Mouse (Mus musculus) adipocyte (in vitro differentiated cells): ENCODE results near the gene Prm3.
A peak's percentile ranks its signal among the peaks of the same experiment; 100 is the strongest.

ENCODE experiments used
- DNase-seq: peaks from one replicate; pipeline ENCODE4 v3.0.0-alpha.2; 2016; ENCODE audit warnings: low spot score

Prm3 gene

DNA sequence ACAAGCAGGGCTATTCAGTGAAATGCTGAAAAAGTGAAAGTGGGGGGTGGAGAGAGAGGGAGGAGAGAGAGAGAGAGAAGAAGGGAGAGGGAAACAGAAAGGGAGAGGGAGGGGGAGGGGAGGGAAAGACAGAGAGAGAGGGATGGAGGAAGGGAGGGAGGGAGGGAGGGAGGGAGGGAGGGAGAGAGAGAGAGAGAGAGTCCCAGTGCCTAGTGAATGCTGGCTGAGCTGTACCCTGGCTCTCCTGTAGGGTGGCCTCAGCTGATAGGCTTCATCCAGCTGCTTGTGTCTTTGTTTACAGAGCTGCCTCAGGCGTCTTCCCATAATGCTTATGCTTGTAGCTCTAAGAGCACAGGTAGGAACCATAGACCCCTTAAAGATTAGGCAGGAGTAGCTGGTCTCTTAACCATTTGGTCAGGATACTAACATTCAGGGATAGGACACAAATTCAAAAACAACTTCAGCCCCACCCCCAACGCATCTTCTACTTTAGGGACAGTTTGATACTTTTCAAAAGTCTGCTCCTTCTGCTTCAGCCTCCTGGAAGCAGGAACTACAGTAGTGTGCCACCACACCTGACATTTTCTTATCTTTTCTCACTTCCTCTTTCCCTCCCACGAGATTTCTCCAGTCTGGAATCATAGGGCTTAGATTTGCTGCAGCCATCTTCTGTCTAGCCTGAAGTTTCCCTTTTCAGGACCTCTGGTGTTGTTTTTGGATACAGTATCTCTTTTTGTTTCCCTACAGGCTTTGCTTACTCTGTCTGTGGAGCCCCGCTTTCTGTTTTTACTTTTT, 20.0 kb downstream of the Prm3 start:
- DNase-seq, result peak; percentile 30

DNA sequence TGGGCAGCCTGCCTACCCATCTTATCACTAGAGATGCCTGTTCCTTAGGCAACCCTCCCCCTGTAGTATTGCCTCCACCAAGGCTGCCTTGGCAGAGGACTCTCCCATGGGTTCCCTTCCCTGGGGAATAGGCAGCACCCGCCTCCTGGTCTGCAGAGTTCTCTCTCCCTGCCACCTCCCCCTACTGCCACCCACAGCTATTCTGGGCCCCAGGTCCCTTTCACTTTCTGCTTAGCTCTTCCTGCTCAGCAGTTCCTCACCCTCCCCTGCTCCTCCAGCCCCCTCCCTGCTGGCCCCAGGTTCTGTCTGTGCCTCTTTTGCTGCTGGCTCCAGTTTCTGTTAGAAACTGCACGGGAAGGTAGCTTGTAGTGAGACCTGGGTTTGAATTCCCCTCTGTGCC, 21.1 kb downstream of the Prm3 start:
- no peak for DNase-seq

- DNase-seq, result no peak
Observed at GRCm38 (mm10) chr16:10768821-10769220, 21.9 kb downstream of the Prm3 start.

- DNase-seq, result peak; percentile 84
Observed at GRCm38 (mm10) chr16:10767158-10767557, 23.6 kb downstream of the Prm3 start.

DNA sequence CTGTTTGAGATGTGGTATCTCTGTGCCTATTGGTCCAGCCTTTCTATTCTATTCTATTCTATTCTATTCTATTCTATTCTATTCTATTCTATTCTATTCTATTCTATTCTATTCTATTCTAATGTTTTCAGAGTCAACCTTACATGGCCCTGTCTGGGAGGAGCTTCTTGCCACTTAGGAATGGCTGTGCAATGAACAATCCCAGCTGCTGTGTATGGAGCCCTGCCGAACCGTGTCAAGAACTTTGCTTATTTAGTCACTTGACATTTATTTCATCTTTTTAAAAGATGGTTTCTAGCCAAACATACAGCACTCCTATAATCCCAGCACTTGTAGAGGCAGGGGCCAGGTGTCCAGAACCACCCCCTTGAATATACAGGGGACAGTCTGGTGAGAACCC, 26.4 kb downstream of the Prm3 start:
- DNase-seq, result no peak

DNA sequence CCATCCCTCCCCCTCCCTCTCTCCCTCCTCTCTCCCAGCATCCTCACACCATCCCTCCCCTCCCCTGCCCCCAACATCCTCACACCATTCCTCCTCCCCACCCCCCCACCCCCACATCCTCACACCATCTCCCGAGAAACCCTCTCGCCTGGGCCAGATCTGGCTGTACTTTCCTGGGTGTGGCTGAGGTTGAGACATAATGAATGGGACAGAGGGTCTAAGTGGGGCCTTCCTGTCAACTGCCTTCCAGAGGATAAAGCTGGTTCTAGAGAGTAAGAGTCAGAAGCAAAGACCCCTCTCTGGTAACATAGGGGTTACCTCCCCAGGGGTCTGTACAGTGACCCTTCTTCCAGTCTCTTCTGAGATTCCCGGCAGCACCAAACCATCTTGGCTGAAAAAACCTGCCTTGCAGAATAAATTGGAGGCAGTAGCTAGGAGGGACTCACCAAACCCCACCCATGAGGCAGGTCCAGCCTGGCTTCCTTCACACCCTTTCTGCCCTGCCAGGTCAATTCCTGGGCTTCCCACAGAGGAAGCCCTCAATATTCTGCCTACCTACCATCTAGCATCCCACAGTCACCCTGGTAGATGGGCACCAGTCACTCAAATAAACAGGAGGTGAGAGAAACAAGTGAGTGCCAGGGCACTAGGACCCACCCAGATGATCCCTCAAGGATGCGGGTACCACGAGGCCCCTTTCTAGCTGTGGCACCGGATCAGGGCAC, 27.0 kb downstream of the Prm3 start:
- DNase-seq, result no peak

DNA sequence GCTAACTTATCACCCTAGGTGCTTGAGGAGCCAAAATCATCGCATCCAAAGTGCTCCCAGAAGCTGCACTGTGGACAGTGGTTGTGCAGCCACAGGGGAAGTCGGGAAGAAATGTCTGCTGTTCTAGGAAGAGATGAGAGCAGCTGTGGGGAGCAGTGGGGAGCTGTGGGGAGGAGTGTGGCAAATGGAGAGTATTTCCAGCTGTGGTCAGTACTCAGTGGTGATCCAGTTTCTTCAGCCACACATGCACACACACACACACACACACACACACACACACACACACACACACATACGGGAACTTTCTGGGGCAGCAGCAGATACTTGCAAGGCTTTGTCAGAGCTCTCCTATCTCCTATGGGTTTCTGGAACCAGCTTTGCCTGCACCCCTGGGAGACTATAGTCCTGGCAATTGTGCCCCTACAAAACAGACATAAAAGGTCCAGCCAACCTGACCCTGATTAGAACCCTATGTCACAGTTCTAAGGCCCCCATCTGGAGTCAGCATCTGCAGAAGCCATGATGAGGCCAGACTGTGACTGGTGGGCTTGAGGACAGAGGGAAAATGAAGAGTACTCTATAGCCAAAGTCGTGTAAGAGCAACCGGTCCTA, 28.0 kb downstream of the Prm3 start:
- DNase-seq, result no peak

GRCm38 (mm10) chr16:10761182-10761581, 29.5 kb downstream of the Prm3 start:
- no peak for DNase-seq

GRCm38 (mm10) chr16:10756168-10756567, 34.5 kb downstream of the Prm3 start:
- DNase-seq, result no peak

DNA sequence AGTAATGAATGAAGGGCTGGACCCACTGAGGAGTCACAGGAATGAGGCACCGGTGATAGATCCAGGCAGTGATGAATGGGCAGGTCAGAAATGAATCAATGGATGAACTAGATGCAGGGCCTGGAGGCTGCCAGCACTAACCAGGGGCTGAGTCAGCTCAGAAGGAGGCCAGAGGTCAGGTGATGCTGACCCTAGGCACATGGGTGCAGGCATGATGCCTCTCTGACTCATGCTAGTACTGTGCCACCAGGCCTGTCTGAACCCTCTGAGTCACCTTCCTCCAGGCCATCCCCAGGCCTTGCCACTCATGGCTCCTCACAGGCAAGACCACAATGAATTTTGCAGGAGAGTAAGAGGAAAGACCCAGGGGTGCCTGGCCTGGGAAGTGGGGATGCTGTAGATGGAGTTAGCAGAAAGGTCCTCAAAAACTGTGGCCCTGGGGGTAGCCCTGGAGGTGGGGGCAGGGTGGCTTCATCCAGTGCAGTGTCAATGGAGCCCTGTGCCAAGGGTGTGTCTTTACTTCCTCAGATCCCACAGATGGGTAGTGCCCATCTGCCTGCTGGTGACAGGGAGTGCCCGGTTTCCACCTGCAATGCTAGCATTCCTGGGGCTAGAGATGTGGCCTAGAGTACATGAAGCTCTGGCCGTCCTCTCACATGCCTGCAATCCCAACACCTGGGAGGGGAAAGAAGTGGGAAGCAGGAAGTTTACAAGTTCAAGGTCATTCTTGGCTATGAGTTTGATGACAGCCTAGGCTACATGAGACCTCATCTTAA, 36.0 kb downstream of the Prm3 start:
- DNase-seq, result peak; percentile 32

DNA sequence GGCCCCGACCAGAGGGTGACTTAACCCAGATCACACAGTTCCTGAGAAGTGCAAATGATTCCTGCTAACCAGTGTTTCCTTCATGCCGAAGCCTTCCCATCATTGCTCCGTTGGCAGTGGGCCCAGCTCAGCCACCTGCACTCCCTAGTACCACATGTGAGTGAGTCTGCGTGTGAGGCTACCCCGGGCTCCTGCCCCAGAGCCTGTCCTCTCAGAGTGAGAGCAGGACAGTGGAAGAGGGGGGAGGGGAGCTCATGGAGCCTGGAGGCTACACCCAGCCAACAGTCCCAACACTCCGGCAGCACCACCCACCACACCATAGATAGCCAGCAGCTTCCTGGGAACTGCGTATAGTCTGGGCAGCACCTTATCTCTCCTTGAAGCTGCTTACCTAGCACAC, 40.9 kb downstream of the Prm3 start:
- DNase-seq, result no peak

DNA sequence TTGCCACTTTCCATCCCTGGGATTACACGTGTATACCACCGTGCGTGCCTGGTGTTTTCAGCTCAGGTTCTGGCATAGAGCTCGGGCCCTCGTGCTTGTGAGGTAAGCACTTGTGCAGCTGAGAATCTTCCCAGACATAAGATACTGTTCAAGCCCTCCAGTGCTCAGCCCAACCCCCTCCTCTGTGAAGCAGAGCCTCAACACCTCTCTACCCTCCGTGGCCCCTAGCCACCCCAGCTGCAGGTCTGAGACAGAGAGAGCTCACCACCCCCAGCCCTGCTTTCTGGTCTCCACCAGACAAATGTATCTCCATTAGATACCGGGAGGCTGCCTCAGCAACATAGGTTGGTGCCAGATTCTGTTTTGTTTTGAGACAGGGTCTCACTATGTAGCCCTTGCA, 41.5 kb downstream of the Prm3 start:
- DNase-seq, result no peak

DNA sequence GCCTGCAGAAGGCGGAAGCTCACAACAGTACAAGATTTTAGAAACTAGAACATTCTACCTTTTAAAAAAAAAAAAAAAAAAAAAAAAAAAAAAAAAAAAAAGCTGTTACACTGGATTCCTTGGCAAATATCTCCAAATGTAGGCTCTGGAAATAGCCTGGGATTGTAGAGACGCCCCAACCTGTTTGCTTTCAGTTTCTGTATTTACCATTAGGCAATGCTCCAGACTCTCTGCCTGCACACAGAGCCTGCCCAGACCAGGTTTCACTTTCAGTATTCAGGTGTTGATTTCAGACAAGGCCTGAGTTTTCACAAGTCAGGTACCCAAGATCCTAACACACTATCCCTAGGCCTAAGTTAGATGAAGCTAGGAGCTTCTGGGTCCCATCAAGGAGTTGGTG, 49.6 kb downstream of the Prm3 start:
- peak; percentile 75 for DNase-seq
